Comparison of ENCODE assay signal across 17 mouse cellular contexts in the genomic region with DNA sequence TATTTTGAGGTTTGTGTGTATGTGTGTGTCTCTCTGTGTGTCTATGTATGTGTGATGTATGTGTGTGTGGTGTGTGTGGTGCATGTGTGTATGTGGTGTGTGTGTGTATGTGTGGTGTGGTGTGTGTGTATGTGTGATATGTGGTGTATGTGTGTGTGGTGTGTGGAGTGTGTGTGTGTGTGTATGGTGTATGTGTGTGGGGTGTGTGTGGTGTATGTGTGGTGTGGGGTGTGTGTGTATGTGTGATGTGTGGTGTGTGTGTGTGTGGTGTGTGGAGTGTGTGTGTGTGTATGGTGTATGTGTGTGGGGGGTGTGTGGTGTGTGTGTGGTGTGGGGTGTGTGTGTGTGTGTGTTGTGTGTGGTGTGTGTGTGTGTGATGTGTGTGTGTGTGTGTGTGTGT.
"Had no signal": no experiment of that assay in that cellular context is flagged by ENCODE, and none has a peak within 500 bp of the region (broad histone marks: within the 10 kb centered on the region; RNA-seq: fewer than 3 reads in every experiment).

No protein-coding gene starts in this region.

- H3K4me3 ChIP-seq: liver, embryonic 12.5 days; megakaryocyte, embryonic 14.5 days; midbrain, embryonic 12.5 days; neural tube, embryonic 12.5 days; stomach, embryonic 15.5 days had no signal

- ATAC-seq: liver, embryonic 12.5 days; midbrain, embryonic 16.5 days had no signal

- H3K27ac ChIP-seq: liver, embryonic 12.5 days; liver, embryonic 14.5 days; midbrain, embryonic 12.5 days; neural tube, embryonic 12.5 days; stomach, embryonic 15.5 days had no signal

- DNase-seq: lung, adult 18-20 months; lung, embryonic 14.5 days; lung, postnatal 10 days; lung, postnatal 4 days; right cerebral cortex, postnatal 25 days; right cerebral cortex, postnatal 4 days; spleen, adult 18-20 months; thymus, adult 18-20 months; thymus, postnatal 14 days; thymus, postnatal 36 days had no signal

- H3K9ac ChIP-seq: liver, embryonic 12.5 days; liver, embryonic 14.5 days; lung, embryonic 14.5 days; midbrain, embryonic 12.5 days; neural tube, embryonic 12.5 days; stomach, embryonic 15.5 days had no signal

- H3K36me3 ChIP-seq: liver, embryonic 12.5 days; midbrain, embryonic 12.5 days; neural tube, embryonic 12.5 days; stomach, embryonic 15.5 days had no signal

- H3K4me2 ChIP-seq: liver, embryonic 12.5 days; lung, embryonic 14.5 days; midbrain, embryonic 12.5 days; neural tube, embryonic 12.5 days; stomach, embryonic 15.5 days had no signal

- H3K27me3 ChIP-seq: liver, embryonic 12.5 days; megakaryocyte, embryonic 14.5 days; neural tube, embryonic 12.5 days; stomach, embryonic 15.5 days had no signal

- H3K4me1 ChIP-seq: liver, embryonic 12.5 days; megakaryocyte, embryonic 14.5 days; midbrain, embryonic 12.5 days; neural tube, embryonic 12.5 days; stomach, embryonic 15.5 days had no signal

- H3K9me3 ChIP-seq: liver, embryonic 12.5 days; neural tube, embryonic 12.5 days; stomach, embryonic 15.5 days had no signal
